Mouse (Mus musculus): ENCODE measurements around the gene Tmem101.

Tmem101 gene

DNA sequence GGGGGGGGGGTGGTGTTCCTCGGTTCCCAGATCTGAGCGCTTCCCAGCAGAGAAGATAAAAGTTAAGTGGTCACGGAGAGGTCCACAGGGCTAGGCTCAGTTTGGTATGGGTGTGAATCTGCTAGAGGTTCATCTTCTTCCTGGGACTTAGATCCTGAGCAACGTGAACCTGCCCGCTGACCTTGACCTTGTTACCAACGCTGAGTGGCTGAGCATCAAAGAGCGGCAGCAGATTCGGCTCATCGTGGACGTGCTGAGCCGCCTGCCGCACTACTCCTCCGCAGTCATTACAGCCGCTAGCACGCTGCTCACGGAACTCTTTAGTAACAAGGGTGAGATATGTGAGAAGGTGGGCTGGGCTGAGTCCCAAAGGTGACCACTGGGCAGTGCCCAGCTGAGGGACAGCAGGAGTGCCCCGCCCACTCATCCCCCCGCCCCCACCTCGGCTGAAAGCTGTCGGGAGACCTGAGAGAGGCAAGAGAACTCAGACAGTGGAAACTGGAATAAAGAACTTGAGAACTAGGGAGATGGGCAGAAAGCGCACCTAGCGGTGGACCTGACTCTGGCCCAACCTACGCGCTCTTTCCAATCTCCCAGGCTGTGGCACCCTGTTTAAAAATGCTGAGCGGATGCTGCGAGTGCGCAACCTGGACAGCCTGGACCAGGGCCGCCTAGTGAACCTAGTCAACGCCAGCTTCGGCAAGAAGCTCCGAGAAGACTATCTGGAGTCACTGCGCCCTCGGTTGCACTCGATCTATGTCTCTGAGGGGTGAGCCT, 8.8 kb downstream of the Tmem101 start:
- no peak for DNase-seq

DNA sequence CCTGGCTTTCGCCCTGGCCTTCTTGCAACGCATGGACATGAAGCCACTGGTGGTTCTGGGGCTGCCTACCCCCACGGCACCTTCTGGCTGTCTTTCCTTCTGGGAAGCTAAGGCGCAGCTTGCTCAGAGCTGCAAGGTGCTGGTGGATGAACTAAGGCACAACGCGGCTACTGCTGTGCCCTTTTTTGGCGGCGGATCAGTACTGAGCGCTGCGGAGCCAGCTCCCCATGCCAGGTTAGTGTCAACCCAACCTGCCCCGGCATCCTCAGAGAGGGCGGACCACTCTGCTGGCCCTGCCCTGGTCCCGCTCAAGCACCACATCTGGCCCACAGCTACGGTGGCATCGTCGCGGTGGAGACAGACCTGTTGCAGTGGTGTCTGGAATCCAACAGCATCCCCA, 9.7 kb downstream of the Tmem101 start:
- no peak for DNase-seq

DNA sequence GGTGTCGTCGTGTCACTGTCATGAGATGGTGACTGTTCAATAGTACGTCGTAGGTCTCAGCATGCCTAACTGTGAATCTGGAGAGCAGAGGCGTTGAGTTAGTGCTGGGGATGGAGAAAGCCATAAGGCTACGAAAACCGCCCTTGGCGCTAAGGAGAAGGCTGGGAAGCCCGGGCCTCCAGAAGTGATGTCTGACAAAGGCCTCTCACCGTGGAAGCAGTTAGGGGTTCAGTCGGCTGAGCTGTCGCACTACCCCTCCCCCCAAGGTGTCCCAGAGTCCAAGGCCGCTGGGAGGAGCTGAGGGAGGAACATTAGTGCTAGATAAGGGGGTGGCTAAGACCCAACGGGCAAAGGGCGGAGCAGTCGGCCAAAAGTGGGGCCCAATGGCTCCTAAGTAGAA, 10.2 kb downstream of the Tmem101 start:
- DNase-seq = no peak

DNA sequence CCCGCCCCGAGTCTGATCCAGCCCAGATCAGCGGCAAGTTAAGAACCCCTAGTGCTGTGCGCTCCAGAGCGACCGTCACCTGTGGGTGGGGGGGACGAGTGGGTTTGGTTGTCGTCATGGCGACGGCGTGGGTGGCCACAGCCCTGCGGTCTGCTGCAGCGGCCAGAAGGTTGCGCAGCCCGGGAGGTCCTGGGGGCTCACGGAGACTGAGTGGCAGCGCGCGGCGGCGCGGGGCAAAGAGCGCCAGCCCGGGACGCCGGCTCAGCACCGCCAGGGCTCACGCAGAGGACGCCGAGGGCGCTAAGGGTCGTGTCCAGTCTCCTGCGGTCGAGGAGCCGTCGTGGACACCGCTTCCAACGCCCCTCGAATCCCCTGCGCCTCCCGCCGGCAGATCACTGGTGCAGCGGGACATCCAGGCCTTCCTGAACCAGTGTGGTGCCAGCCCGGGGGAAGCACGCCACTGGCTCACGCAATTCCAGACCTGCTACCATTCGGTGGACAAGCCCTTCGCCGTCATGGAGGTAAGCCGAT, 10.7 kb downstream of the Tmem101 start, which contains the start of gene Nags:
TSS of gene Nags (plus strand) at position 43 of the 531 bp plus-strand sequence.
- DNase-seq = no peak

DNA sequence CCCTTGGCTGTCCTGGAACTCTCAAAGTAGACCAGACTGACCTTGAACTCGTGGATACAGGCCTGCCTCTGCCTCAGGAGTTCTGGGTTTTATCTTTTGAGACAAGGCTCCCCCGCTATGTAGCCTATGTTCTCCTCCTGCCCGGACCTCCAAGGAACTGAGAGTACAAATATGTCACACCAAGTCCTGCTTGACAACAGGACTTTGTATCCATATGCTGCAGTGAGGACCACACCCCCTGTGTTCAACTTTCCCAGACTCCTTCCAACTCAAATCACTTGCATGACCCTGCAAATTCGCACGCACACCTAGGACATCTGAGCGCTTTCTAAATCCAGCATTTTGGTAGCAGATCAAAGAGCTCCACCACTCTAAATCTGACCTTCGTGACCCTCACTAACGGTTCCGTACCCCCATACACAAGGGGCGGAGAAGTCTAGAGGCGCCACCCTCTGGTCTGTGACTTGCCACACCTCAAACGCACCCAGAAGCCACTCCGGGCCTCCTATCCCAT, 11.2 kb downstream of the Tmem101 start:
- DNase-seq = no peak

DNA sequence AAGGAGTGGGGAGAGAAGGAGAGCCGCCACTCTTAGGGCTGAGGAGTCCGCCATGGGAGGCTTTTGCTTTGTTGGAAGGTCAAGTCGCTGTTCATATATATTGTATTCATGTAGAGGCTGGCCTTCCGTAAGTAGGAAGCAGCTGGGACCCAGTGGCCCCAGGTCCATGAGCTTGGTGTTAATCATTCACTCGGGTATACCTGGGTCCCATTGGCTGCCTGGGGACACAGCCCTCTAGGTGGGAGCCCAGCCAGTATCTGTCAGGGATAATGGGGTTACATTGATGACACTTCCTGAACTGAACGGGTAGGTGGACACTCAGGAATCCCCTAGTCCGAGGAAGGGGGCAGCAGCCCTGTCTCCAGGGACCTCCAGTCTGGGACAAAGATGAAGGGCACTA, 13.8 kb downstream of the Tmem101 start:
- DNase-seq = no peak

DNA sequence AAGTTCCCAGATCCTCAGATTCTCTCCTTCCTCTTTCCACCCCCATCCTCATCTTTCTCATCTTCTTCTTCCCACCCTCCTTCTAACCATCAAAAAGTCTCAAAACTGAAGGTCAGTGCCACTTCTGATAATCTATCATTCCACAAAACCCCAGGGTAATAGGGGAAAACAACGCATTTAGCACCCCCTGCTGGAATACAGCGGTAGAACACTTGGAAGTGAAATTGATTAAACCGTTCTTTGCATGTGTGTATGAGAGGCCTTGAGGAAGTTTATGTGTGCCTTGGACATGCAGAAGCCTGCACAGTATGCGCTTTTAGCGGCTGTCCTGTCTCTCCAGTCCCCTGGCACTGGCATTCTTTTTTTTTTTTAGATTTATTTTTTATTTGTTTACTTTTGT, 15.7 kb downstream of the Tmem101 start:
- peak; percentile 53 to 78 for DNase-seq

DNA sequence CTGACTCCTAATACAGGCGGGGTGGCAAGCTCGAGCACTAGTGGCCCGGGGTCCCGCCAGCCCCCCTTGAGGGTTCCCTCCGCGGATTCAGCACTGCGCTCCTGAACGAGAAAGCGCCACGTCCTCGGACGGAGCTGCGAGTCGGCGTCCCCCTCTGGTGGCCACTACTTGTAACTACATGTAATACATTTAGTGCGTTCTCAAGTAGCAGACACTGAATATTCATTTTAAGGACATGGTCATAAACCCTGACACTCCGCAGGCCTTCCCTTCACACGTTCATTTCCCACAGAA, 17.8 kb downstream of the Tmem101 start:
- DNase-seq = peak; percentile 73 to 86

DNA sequence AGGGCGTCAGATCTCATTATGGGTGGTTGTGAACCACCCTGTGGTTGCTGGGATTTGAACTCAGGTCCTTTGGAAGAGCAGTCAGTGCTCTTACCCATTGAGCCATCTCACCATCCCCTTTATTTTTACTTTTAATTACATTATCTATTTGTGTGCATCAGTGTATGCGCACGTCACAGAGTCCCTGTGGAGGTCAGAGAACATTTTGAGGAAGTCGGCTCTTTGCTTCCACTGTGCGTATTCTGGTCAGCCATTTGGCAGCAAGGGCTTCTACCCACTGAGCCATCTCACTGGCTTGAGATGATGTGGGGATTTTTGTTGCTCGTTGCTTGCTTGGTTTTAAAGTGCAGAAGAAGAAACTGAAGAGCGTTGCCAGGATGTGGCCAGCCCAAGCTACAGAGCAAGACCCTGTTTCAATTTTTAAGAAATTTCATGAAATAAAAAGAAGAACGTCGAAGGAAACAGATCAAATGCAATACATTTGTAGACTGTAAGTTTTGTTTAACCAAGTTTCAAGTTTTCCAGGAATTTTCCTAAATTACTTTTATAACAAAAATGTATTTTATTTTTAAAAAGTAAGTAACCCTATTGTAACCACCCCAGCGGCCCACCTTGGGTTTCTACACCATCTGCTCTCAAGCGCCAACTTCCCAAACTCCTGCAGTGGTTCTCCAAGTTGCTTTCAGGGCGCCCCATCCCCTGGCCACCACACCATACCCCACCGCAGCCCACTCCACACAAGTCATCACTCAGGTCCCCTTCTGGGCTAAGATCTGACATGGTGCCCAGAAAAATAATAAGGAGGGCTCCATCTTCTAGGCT, 18.4 kb downstream of the Tmem101 start:
- no peak for DNase-seq

DNA sequence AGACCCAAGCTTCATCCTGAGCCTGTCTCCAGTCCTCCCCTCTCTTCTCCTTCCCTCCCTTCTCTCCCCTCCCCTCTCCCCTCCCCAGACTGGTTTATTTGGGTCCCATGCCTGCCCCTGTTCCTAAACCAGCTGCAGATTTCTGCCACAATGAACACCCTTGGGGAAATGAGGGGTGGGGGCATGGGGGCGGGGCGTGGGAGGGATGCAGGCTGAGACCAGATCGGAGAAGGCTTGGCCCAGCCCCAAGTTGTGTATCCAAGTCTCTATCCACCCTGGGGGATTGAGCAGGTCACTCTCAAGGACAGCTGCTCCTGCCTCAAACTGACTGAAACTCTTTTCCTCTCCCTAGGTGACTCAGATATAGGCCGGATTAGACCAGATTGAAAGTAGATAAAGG, 21.7 kb downstream of the Tmem101 start:
- DNase-seq = no peak

DNA sequence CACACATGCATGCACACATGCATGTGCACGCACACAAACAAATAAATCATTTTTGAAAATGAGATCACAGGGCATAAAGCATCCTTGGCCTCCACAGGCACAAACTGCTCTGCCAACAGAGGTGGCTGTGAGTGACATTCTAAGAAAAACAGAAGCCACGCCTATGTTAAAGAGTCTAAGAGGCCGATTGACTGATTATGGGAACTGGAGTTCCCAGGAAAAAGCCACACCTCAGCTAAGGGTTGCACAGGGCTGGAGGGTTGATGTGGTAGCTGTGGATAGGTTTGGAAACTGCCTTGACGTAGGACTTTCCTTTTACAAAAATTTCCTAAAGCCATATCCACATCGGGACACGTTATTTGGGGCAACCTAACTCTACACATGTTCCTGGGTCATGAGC, 38.8 kb downstream of the Tmem101 start:
- DNase-seq = no peak

DNA sequence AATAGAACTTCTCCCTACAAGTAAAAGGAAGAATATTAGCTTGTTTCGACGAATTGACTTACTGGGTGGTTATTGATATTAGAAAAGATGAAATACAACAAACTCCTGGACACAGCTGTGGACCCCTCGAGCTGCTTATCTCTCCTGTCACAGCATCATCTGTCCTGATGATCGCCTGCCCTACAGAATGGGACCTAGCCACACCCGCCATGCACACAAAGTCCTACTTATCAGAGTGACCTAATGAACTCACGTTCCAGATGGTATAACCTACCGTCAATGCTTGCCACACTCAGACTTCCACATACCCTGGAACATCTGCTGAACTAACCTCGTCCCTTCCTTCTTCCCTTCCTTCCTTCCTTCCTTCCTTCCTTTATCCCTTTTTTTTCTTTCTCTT, 40.0 kb downstream of the Tmem101 start:
- DNase-seq = no peak

DNA sequence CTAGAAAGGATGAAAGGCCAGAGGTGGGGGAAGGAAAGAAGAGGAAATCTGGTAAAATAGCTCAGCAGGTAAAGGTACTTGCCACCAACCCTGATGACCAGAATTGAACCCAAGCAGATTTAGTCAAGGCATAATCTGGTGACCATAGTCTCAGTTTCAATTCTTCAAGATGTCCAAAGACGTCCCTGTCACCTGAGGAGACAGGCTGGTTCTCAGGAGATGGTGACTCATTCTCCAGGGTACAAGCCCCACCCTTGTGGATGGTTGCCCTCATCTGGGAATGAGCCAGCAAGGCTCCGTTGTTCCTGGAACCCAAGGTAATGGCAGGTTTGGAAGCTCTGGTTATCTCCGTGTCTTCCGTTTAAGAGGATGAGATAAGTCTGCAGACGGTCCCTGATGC, 44.6 kb downstream of the Tmem101 start:
- no peak for DNase-seq

DNA sequence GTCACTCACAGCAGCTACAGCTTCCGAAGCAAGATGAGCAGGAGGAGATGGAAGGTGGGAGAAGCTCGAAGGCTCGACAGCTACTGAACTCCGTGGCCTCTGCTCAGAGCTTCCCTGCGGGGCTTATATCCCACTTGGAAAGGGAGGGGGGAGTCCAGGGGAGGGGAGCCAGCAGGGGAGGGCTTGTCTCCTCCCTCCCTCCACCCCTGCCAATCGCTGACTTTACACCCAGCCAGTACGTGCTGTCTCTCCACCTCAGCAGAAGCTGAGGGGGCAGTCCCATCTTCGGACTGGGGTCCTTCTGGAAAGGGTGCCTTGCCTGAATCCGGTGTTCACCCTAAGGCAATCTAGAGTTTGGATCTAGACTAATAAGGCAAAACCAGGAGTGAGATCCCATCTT, 48.5 kb downstream of the Tmem101 start, which contains the start of gene Pyy:
TSS of gene Pyy (minus strand) at position 101 of the 400 bp plus-strand sequence.
- DNase-seq = no peak

DNA sequence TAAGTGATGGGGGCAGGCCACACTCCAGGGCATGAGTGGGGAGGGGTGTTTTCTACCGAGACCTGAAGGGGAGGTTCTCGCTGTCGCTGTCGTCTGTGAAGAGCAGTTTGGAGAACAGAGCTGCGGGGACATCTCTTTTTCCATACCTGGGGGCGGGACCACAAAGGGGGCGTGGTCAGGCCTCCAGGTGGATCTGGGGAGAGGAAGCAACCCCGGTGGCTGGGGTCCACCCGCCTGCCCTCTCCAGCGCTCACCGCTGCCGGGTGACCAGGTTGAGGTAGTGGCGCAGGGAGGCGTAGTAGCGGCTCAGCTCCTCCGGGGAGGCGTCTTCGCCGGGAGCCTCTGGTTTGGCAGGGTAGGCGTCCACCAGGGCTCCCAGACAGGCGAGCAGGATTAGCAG, 49.3 kb downstream of the Tmem101 start:
- DNase-seq = no peak
